Mouse (Mus musculus) embryonic stem cell, embryonic (primary cell): ENCODE data around the gene Ccdc13.

Experiments used
- CTCF ChIA-PET, 4 experiments: fragments of 300-600 bp in 2 of 4; fragments of 350-600 bp in 2 of 4; sonication (Branson Sonifier 250); formaldehyde crosslinking; loops; one replicate each; lab custom pipeline; 2022; ENCODE audit warnings: inconsistent platforms in 2 of 4; lab: Charles Lee
- POLR2A ChIA-PET, 4 experiments: fragments of 300-600 bp in 2 of 4; fragments of 350-600 bp in 2 of 4; sonication (Branson Sonifier 250); formaldehyde crosslinking; loops; one replicate each; lab custom pipeline; 2022; ENCODE audit warnings: antibody characterized with exemption in 4 of 4, inconsistent platforms in 1 of 4; lab: Charles Lee

The Ccdc13 gene

DNA sequence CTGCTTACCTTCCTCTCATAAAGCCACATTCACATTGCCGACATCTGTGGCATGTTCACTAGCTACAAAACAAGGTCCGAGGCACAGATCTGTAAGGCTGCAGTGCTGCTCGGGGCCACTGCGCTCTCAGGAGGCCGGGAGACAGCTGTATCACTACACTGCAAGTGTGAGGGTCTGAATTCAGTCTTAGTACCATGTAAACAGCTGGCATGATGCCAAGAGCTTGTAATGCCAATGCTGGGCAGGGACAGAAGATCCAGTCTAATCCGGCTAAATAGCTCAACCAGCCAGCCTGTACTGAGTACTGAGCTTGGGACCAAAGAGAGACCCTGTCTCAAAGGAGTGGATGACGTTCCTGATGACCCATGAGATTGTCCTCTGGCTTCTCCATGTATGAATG is 15.3 kb downstream of the Ccdc13 start:
- ChIA-PET POLR2A (interaction anchor here in 2 of 4 experiments (0.6 to 1.0 kb wide), 4 partner anchors 13 to 689 kb away, joined by 3 to 6 read pairs (median 3); no protein-coding TSS in a partner anchor), CTCF (interaction anchor here in 1 of 4 experiments (0.6 kb wide), 1 partner anchor 184 kb away, joined by 21 read pairs; no protein-coding TSS in a partner anchor)

DNA sequence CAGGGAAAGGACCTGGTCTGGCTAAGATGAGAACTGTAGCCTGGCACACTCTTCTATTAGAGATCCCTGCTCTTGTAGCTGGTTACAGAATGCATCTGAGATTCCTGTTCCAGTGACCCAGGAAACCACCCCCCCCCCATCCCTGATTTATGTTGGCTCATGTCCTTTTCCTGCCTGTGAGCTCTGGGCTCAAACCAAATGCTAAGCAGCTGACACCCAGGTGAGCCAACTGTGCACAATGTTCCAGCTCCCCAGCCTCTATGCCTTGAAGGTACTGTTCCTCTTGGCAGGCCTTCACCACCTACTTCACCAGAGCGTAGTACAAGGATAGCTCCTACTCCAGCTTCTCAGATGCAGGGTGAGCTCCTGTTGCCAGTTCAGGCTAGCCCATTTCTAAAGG is 16.2 kb downstream of the Ccdc13 start:
- CTCF ChIA-PET: interaction anchor here in 3 of 4 experiments (0.7 to 1.5 kb wide), 3 partner anchors 8 to 348 kb away, joined by 3 to 5 read pairs (median 4); no protein-coding TSS in a partner anchor
- POLR2A ChIA-PET: interaction anchor here in 1 of 4 experiments (0.5 to 1.4 kb wide), 4 partner anchors 12 to 1055 kb away, joined by 3 read pairs; no protein-coding TSS in a partner anchor

DNA sequence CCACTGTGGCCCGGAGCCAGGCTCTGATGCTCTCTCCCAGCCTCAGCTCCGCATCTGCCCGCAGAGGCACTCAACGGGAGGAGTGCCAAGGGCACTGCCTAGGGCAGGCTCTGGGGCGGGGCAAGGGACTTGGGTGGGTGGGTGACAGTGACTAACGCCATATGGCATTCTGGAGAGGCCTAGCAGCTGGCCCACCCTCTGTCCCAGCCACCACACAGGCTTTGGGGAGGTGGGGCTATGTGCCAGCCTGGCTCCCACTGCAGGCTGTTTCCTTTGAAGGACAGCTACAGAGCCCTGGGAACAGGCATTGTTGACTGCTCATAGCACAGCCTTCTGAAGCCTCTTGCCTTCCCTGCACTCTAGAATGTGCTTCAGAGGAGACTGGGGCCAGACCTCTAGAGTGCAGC is 16.7 kb downstream of the Ccdc13 start:
- ChIA-PET CTCF (interaction anchor here in 2 of 4 experiments (0.6 to 1.5 kb wide), 3 partner anchors 9 to 348 kb away, joined by 3 to 5 read pairs (median 4); no protein-coding TSS in a partner anchor), POLR2A (interaction anchor here in 2 of 4 experiments (0.7 to 1.4 kb wide), 2 partner anchors 11 to 41 kb away, joined by 3 to 6 read pairs; no protein-coding TSS in a partner anchor)

DNA sequence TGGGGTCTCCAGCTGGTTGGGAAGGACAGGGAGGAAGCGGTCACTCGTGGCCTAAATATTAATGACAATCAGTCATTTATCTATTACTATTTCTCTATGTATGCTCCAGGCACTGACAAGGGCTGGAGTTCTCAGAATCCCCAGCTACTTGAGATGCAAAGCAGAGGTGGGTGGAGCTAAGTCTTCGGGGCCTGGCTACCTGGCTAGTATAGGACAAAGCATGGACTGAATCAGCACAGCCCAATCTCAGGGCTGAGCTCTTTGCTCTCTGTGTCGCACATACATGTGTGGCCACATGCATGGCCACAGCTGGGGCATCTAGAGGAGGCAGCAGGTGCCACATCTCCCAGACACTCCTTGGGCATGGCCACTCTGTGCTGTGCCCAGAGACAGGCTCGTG is 18.5 kb downstream of the Ccdc13 start:
- ChIA-PET POLR2A (no interaction called here), CTCF (interaction anchor here in 2 of 4 experiments (0.6 to 2.5 kb wide), 4 partner anchors 9 to 447 kb away, joined by 3 to 6 read pairs (median 4); no protein-coding TSS in a partner anchor)

DNA sequence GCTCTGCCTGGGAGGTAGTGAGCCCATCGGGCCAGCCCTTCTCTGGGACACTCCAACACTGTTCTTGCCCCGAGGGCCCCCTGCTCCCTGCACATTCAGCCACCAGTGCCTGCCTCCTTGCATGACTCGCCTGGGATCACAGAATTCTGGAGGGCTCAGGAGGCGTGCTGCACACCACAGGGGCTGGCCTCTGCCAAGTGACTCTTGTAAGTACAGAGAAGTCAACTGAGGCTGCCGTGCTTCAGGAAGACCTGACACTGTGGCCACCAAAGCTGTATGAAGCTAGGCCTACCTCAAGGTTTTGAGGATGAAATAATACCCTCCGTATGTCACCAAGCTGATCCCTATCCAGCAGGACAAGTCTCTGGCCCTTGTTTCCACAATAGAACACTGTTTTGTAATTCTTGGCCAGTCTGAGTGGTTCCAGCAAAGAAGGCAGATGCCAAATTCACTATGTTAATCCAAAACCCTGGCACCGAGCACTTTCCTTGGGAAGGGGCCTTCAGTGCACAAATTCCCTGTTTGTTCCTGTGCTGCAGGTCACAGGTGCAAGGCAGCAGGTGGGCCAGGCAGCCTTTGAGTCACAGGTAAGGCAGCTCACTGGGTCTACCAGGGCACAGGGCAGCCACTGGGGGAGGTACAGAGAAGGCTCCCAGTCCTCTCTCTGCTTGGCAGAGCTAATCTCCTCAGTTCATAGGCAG is 19.3 kb downstream of the Ccdc13 start:
- POLR2A ChIA-PET: interaction anchor here in 1 of 4 experiments (0.7 kb wide), 1 partner anchor 38 kb away, joined by 3 read pairs; no protein-coding TSS in a partner anchor

DNA sequence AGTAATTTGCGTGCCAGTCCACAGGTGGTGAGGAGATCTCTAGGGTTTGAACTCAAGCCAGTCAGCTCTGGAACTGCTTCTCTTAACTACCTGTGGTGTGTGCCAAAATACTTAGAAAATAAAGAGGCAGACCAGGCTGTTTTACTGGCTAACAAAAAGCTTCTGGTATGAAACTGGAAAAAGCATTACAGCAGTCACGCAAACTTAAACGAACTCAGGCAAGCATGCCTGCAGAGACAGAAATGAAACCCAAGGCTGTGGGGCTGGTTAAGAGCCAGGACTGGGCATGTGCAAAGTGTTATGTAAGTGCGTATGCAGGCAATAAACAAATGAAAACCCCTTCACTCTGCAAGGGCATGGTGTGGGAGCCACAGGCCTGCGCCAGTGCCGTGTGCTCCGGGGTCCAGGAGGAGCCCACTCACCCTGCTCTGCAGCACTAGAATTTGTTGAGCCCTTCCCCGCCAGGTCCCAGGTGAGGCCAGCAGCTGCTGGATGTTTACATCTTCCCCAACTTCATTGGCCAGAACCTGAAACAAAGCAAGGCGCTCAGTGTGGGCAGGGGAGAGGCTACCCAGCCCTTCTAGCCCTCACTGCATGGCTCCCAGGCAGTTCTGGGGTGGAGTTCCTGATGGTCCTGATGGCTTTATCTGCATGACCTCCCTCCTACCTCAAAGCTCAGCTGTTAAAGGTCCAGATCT is 20.0 kb downstream of the Ccdc13 start:
- CTCF ChIA-PET: interaction anchor here in 2 of 4 experiments (0.6 to 0.8 kb wide), 2 partner anchors 12 to 28 kb away, joined by 3 to 4 read pairs; no protein-coding TSS in a partner anchor

More for the DNA sequence above, 19.3 kb downstream of the Ccdc13 start:
- CTCF ChIA-PET: interaction anchor here in 2 of 4 experiments (0.6 to 2.5 kb wide), 5 partner anchors 10 to 446 kb away, joined by 3 to 6 read pairs (median 3); no protein-coding TSS in a partner anchor

DNA sequence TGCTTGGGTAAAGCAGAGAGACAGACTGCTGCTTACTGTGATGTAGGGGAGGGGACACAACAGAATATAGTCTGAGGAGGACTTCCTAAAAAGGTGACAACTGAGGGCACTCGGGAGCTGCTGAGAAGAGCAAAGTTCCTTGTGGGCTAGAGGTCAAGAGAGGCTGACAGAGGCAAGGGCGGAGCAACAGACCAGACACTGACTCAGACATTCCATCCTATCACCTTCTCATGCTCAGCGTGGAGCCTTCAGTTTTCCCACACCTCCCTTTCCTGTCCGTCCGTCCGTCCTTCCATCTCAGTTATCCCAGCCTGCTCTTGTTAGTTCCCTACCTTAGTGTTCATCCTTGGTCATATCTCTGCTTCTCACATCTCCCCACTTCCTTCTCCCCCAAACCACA is 24.1 kb downstream of the Ccdc13 start:
- ChIA-PET CTCF (interaction anchor here in 1 of 4 experiments (2.0 kb wide), 1 partner anchor 16 kb away, joined by 5 read pairs; no protein-coding TSS in a partner anchor), POLR2A (interaction anchor here in 1 of 4 experiments (0.5 kb wide), 1 partner anchor 117 kb away, joined by 3 read pairs; no protein-coding TSS in a partner anchor)

More for the DNA sequence above, 20.0 kb downstream of the Ccdc13 start:
- POLR2A ChIA-PET: interaction anchor here in 3 of 4 experiments (0.5 to 0.7 kb wide), 3 partner anchors 38 to 320 kb away, joined by 3 to 8 read pairs (median 3); no protein-coding TSS in a partner anchor

DNA sequence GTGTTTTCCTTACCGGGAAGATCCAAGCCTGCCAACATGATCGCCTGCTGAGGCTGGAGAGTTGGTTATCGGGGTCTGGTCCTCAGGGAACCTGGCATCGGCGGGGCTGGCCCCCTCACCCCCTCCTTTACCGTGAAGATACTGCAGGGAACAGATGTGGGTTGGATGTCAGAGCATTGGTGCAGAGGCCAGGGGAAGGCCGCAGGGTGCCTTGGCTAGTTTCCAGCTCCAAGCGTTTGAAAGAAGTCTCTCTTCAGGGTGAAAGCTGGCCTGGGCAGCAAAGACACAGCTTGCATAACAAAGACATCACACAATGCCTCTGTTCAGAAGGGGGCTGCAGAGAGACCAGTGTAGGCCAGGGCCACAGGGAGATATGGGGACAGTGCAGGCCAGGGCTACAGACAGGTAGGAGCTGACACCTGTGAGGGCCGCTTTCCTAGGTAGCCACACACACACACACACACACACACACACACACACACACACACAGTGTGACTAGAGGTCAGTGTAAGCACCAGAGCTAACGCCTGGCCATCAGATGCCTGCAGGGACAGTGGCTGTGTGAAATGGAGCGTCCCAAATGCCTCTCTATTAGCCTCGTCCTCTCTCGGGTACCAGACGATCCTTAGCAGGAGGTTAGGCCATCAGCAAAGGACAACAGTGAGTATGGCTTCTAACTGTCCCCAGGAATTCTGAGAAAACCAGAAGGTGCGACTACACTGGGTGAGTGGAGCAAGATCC is 29.0 kb downstream of the Ccdc13 start:
- CTCF ChIA-PET: interaction anchor here in 2 of 4 experiments (0.7 to 1.1 kb wide), 2 partner anchors 10 to 36 kb away, joined by 3 read pairs; no protein-coding TSS in a partner anchor
- POLR2A ChIA-PET: interaction anchor here in 1 of 4 experiments (0.6 kb wide), 1 partner anchor 662 kb away, joined by 5 read pairs; no protein-coding TSS in a partner anchor

DNA sequence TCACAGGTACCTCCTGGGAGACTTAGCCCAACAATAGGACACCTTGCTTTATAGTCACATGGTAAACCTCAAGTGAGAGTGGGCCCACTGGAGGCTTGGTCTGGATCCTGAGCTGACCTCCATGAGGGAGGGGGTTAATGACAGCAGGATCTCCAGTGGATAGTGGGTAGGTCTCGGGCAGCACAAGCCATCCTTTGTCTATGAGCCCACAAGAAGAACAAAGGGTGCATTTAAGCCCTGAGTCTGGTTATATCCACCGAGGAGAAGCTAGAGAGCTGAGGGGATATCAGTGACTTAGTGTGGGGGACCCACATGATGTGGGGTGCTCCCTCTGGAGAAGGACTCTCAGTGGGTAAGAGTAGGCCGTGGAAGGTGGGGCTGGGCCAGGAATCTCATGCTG is 30.8 kb downstream of the Ccdc13 start:
- POLR2A ChIA-PET: no interaction called here
- CTCF ChIA-PET: interaction anchor here in 1 of 4 experiments (2.0 kb wide), 1 partner anchor 331 kb away, joined by 7 read pairs; no protein-coding TSS in a partner anchor

DNA sequence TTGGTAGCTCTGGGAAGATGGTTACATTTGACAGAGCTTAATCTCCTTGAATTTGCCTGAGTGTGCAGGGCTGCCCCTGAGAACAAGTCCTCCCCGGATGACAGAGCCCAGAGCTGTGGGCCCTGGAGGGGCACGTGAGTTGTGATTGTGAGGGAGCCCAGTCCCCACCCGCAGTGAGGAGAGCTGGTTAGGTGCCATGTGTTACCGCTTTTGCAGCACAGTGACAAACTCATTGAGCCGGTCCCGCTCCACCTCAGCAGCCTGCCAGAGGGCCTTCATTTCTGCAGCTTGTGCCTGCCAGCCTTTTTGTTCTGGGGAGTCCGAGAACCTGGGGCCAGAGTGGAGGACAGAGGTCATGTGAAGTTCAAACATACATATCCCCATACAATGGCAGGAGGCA is 31.3 kb downstream of the Ccdc13 start:
- ChIA-PET POLR2A (interaction anchor here in 2 of 4 experiments (0.5 to 0.6 kb wide), 2 partner anchors 1151 to 1806 kb away, joined by 3 to 9 read pairs; no protein-coding TSS in a partner anchor), CTCF (interaction anchor here in 3 of 4 experiments (0.6 to 2.0 kb wide), 5 partner anchors 15 to 360 kb away, joined by 3 to 7 read pairs (median 3); partner anchors contain the start of gene Hhatl (in 1 of the 3))

DNA sequence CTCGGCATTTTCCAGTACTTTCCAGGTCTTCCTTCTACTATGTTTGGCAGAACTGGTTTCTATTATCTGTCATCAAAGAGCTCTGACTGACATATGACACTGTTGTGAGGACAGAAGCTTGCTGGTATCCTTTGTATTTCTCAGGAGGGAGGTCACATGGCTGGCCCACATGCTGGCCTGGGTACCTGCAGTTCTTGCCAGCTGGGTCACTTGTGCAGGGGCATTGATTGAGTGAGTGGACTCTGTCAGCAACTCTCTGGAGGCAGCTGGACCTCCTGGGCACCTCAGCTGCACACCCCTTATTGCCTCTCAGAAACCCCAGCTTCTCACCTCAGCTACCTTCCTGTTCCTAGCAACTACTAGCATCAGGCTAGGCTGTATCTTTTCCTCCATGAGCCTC is 31.7 kb downstream of the Ccdc13 start:
- POLR2A ChIA-PET: interaction anchor here in 2 of 4 experiments (0.5 to 0.6 kb wide), 2 partner anchors 1151 to 1805 kb away, joined by 3 to 9 read pairs; no protein-coding TSS in a partner anchor

DNA sequence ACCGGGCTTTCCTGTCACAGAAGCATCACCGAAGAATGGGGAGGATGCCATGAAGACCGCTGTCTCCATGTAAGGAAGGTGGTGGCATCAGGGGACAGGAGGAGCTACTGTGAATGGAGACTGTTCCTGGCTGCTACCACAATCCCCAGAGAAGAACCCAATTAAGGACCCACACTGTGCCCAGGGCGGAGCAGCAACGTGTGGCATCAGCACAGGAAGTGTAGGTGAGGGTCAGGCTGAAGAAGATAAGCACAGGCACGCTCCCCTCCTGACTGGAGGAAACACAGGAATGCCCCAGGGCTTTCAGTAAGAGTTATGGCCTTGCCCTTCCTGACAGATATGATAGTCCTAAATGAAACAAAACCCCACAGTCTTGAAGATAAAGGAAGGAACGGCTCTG is 36.5 kb downstream of the Ccdc13 start:
- ChIA-PET CTCF (interaction anchor here in 1 of 4 experiments (1.1 kb wide), 1 partner anchor 212 kb away, joined by 3 read pairs; no protein-coding TSS in a partner anchor), POLR2A (interaction anchor here in 1 of 4 experiments (0.6 kb wide), 1 partner anchor 822 kb away, joined by 3 read pairs; no protein-coding TSS in a partner anchor)

More for the DNA sequence above, 31.7 kb downstream of the Ccdc13 start:
- CTCF ChIA-PET: interaction anchor here in 3 of 4 experiments (0.6 to 2.0 kb wide), 5 partner anchors 15 to 361 kb away, joined by 3 to 7 read pairs (median 3); partner anchors contain the start of gene Hhatl (in 1 of the 3)

DNA sequence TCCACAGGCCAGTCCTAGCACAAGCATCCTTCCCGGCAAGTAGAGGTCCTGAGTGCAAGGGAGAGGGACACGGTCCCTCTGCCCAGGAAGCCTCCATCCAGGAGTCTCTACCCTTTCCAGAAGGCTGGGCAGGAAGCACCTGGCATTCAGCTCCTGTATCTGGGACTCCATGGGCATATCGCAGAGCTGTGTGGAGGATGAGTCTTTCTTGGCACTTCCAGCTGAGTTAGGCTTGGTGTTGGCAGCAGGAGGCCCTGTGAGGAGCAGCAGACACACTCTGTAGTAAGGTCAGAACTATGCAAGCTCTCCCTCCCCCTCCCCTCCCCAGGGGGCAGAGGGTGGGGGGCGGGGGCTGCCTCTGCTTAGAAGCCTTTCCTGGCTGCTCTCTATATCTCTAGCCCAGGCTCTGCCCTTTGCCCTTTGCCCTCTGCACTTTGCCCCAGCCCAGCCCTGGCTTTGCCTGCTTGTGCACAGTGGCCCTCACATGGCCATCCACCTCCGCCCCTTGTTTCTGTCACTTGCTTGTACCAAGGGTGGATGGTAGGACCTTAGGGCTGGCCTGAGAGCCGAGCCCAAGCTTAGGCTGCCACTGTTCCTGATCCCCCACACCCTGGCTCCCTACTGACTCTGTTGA is 40.3 kb downstream of the Ccdc13 start:
- ChIA-PET CTCF (no interaction called here), POLR2A (no interaction called here)

DNA sequence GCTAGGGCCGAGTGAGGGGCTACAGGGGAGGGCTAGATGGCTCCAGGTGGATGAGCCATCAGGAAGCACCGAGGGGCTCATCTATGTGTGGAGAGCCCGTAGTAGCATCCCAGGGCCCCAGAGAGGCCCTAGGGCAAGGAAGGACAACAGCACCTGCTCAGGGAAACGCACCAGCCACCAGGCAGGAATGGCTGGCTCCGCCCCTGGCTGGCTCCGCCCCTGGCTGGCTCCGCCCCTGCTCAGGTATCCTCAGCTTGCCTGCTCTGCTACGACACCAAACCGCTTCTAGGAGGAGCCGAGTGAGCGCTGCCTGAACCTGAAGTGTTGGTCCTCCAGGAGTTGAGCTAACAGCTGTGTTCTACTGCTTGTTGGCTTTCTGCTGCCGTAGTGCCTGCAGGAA is 41.5 kb downstream of the Ccdc13 start:
- ChIA-PET POLR2A (interaction anchor here in 1 of 4 experiments (0.8 kb wide), 1 partner anchor 16 kb away, joined by 3 read pairs; no protein-coding TSS in a partner anchor), CTCF (interaction anchor here in 3 of 4 experiments (0.6 to 1.2 kb wide), 4 partner anchors 9 to 321 kb away, joined by 3 to 12 read pairs (median 4); partner anchors contain the start of genes Lyzl4 (in 1 of the 3) and Vipr1 (in 1 of the 3))

DNA sequence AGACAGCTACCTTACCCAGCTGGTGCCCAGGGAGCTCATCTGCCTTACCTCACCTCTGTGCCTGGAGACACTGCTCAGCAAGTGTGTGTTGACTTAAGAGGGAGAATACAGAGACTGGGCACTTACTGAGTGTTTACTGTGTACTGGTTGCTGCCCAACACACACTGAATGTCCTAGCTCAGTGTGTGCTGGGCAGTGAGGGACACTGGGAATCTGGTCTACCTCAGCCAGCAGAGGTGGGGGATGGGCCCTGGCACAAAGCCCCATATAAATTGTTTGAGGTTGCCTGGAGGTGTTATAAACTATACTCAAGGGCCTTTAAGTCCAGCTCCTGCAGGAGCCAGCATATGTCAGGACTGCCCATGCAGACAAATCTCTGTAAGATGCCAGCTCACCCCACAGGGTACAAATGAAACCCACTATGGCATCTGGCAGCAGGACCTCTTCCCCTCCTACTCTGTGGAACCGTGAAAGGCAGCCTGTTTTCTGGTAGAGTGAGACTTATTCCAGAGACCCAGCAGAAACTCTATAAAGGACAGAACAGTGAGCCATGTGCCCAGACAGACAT is 44.2 kb downstream of the Ccdc13 start:
- POLR2A ChIA-PET: interaction anchor here in 1 of 4 experiments (1.1 kb wide), 1 partner anchor 63 kb away, joined by 3 read pairs; the partner anchor contains the start of gene Higd1a
- CTCF ChIA-PET: interaction anchor here in 1 of 4 experiments (0.6 kb wide), 1 partner anchor 1713 kb away, joined by 4 read pairs; no protein-coding TSS in a partner anchor
